Mouse (Mus musculus) C3H10T1/2 (cell line): ENCODE results near the gene Cisd3. TPM values are rescaled to one million over a fixed set of nuclear protein-coding genes. Genes with fewer than 3 reads are reported as not detected.

ENCODE experiments used
- polyA plus RNA-seq, 2 experiments: library from polyadenylated mRNA; unstranded; fragments of >200 nt; fragmentation: generic; extraction: Trizol; gene quantifications; one replicate each; pipeline ENCODE4 v1.2.1; 2012; ENCODE audit warnings: missing spikeins in 2 of 2

Cisd3 gene
- 10 to 100 TPM; 32.1 to 68.6 TPM for polyA plus RNA-seq

DNA sequence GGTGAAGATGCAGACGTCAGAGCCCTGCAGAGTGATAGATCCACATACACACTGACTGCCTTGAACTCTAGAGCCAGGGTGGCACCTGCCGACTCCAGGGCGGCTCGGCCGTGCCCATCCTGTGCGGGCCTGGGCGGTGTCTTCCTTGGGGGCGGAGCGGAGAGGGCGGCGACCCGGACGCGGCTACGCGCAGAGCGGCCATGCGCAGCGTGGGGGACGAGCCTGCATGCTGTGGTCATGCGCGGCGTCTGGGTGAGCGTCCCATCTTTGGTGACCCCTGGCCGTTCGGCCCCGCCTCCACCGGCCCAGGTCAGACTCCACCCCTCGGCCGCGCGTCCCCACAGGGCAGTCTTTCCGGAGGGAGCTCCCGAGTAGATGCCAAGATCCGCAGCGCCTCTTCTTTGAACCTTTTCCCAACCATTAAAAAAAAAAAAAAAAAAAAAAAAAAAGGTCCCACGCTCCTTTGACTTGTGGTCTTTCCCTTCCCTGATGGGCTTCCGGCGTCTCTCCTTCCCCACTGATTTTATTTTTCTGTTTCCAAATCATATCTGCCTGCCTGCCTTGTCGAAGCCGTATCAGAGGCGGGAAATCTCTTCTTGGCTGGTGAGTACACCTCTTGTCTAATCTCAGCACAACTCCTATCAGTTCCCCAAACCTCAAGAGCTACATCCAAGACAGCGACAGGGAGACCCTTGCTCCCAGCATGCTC is at the start of gene Cisd3:
Gene Cisd3, plus strand, starts transcription at position 214 of the 709 bp plus-strand sequence.

DNA sequence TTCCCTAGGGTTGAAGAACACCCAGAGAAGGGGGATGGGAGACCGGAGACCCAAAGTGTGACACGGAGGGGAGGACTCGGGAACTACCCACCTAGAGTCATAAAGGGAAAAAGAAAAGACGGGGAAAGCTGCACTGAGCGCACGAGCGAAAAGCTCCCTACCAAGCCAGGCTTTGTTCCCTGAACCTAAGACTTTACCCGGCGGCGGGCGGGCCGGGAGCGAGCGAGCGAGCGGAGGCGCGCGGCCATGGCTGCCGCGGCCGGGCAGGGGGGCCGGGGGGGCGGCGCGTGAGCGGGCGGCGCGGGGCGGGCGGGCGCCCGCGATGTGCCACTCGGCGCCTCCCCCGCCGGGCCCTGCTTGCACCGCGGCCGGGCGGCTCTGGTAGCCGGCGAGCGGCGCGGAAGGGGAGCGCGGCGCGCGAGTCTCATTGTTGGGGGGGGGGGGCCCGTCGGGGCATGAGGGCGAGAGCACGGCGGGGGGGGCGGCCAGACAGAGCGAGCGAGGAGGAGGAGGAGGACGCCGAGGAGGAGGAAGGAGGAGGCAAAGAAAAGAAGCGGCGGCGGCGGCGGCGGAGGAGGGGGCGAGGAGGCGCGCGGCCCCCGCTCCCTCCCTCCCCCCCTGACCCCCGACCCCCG is 22.6 kb upstream of the Cisd3 start, which contains the start of gene Mllt6:
Gene Mllt6, plus strand, starts transcription at position 522 of the 635 bp plus-strand sequence.

GRCm38 (mm10) chr11:97700003-97700745 is 14.5 kb downstream of the Cisd3 start, which contains the start of gene Pcgf2:
Gene Pcgf2, minus strand, starts transcription at chr11:97700497.

DNA sequence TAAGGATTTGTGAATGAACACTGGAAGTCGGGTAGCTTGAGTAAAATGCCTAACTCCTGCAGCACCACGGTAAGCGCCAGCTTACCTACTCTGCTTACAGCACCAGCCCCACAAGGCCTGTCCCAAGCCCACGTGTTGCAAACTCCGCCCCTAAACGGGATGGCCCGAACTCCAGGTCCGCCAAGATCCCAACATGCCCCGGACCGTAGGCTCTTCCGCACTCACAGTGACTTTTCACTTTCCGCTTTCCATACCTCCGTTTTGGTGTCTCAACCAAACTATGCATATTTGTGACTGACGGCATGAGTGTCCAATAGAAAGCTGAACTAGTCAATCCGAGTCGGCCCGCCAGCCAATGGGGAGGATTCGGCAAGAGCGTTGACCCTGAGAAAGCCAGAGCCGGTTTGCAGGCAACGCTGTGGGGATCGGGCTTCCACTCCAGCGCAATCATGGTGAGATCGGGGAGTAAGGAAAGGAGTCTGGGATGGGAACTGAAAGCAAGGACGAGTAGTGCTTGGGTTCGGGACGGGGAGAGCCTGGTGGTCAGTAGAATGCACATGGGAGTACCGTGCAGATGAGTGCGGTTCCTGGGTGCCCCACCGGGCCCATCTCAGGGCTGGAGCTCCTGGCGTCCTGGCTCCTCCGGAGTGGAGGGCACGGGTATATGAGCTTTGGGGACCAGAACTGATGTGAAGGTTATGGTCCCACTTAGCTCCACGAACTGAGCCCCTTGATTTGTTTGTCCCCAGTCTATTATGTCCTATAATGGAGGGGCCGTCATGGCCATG is 17.6 kb downstream of the Cisd3 start, which contains the start of gene Psmb3:
Gene Psmb3, plus strand, starts transcription at position 361 of the 788 bp plus-strand sequence.

Other genes starting within 250 kb of the Cisd3 start
- 1 to 10 TPM; 1.3 to 2.0 TPM for gene 4933428G20Rik, start 185.5 kb upstream of the Cisd3 start, polyA plus RNA-seq
- under 1 TPM; 0.01 to 0.07 TPM for gene Srcin1, start 109.6 kb upstream of the Cisd3 start, polyA plus RNA-seq
- gene Epop, start 56.1 kb upstream of the Cisd3 start, polyA plus RNA-seq: 1 to 10 TPM; 3.8 to 10.0 TPM
- gene Mllt6, start 22.4 kb upstream of the Cisd3 start, polyA plus RNA-seq: 10 to 100 TPM in 1 of 2 experiments, 1 to 10 TPM in 1; 4.4 to 17.7 TPM
- 10 to 100 TPM; 38.5 to 91.7 TPM for gene Pcgf2, start 14.7 kb downstream of the Cisd3 start, polyA plus RNA-seq
- 1,000 to 10,000 TPM in 1 of 2 experiments, 100 to 1,000 TPM in 1; 535 to 1,281 TPM for gene Psmb3, start 17.6 kb downstream of the Cisd3 start, polyA plus RNA-seq
- gene Pip4k2b, start 58.9 kb downstream of the Cisd3 start, polyA plus RNA-seq: 10 to 100 TPM; 10.2 to 37.7 TPM
- gene Cwc25, start 80.7 kb downstream of the Cisd3 start, polyA plus RNA-seq: 10 to 100 TPM in 1 of 2 experiments, 1 to 10 TPM in 1; 7.9 to 16.2 TPM
- gene 1700001P01Rik, start 90.1 kb downstream of the Cisd3 start, polyA plus RNA-seq: under 1 TPM; 0.08 to 0.31 TPM
- gene Rpl23, start 96.6 kb downstream of the Cisd3 start, polyA plus RNA-seq: 1,000 to 10,000 TPM in 1 of 2 experiments, 100 to 1,000 TPM in 1; 978 to 2,275 TPM
- gene Lasp1, start 113.2 kb downstream of the Cisd3 start, polyA plus RNA-seq: 100 to 1,000 TPM; 100 to 153 TPM
- gene B230217C12Rik, start 155.0 kb downstream of the Cisd3 start, polyA plus RNA-seq: 1 to 10 TPM in 1 of 2 experiments, under 1 TPM in 1; 0.88 to 5.5 TPM
- gene Fbxo47, start 198.3 kb downstream of the Cisd3 start, polyA plus RNA-seq: under 1 TPM in 1 of 2 experiments, not detected in 1; 0.20 TPM